Mouse (Mus musculus) hindbrain, embryonic 11.5 days (tissue): ENCODE measurements around the gene Fam193a. TPM values are rescaled to one million over a fixed set of nuclear protein-coding genes. Genes with fewer than 3 reads are reported as not detected.

Source experiments
- ATAC-seq: fragments of 200-750 bp; cut with Nextera tagmentation; 2 replicates; pipeline ENCODE4 v1.8.0; 2017; ENCODE audit warnings: mild to moderate bottlenecking, moderate TSS enrichment, moderate library complexity; ENCODE audit not compliant: low FRiP score
- DNase-seq: peaks from one replicate; pipeline ENCODE4 v3.0.0-alpha.2; 2015; ENCODE audit warnings: low spot score
- H3K27ac ChIP-seq: fragments of 300-500 bp; sonication (generic); 2 replicates; pipeline ENCODE4 v1.5.1; 2014; ENCODE audit warnings: mild to moderate bottlenecking, low read depth, low read length
- H3K27me3 ChIP-seq: fragments of 300-500 bp; sonication (generic); 2 replicates; pipeline ENCODE4 v1.6.1; 2014; ENCODE audit warnings: mild to moderate bottlenecking, low read length, moderate library complexity, mixed read lengths; ENCODE audit not compliant: control insufficient read depth, insufficient read depth
- H3K36me3 ChIP-seq: fragments of 300-500 bp; sonication (generic); 2 replicates; pipeline ENCODE4 v1.6.1; 2014; ENCODE audit warnings: mild to moderate bottlenecking, low read length, moderate library complexity, mixed read lengths; ENCODE audit not compliant: control insufficient read depth, insufficient read depth
- H3K4me1 ChIP-seq: fragments of 300-500 bp; sonication (generic); replicated peaks from 2 replicates; pipeline ENCODE4 v1.6.1; 2014; ENCODE audit warnings: low read length, mixed read lengths; ENCODE audit not compliant: control insufficient read depth, insufficient read depth
- H3K4me2 ChIP-seq: fragments of 300-500 bp; sonication (generic); replicated peaks from 2 replicates; pipeline ENCODE4 v1.6.1; 2014; ENCODE audit warnings: mild to moderate bottlenecking, low read depth, low read length
- H3K4me3 ChIP-seq: fragments of 300-500 bp; sonication (generic); 2 replicates; pipeline ENCODE4 v1.5.1; 2014; ENCODE audit warnings: low read depth, low read length
- H3K9ac ChIP-seq: fragments of 300-500 bp; sonication (generic); 2 replicates; pipeline ENCODE4 v1.6.1; 2014; ENCODE audit warnings: low read depth, low read length
- H3K9me3 ChIP-seq: fragments of 300-500 bp; sonication (generic); 2 replicates; pipeline ENCODE4 v1.6.1; 2016; ENCODE audit warnings: low read length; ENCODE audit not compliant: control insufficient read depth
- WGBS: fragments of 180-500 bp; shearing (Covaris S2); extraction: QIAGEN DNeasy Blood & Tissue Kit; methylation state at CpG from one replicate; pipeline ENCODE4 v1.1.7; 2014; 5-methylcytosine and 5-hydroxymethylcytosine counted together
- polyA plus RNA-seq: library from polyadenylated mRNA; unstranded; fragments of >200 nt; fragmentation: Nextera tagmentation; extraction: Ambion mirVana; gene quantifications from 2 replicates; pipeline ENCODE4 v1.2.1, GENCODE M21; 2014

The Fam193a gene
- polyA plus RNA-seq, 1 experiment from 2014 or later, result 21.5 TPM

- Histone ChIP-seq H3K9me3 (no peaks in the 10 kb centered on the region), H3K4me2 (no peak overlapping the region), H3K9ac (no peak overlapping the region), H3K4me3 (no peak overlapping the region), H3K27me3 (no peaks in the 10 kb centered on the region), H3K36me3 (peaks cover 5% of the 10 kb centered on the region; the same call in 1 of the 2 replicates), H3K4me1 (no peaks in the 10 kb centered on the region), H3K27ac (no peak overlapping the region)
- ATAC-seq (no peak), DNase-seq (no peak)
- WGBS, result 71% methylated on average over 1 of the region's 1 CpGs
These were observed 49.5 kb downstream of the Fam193a start for GRCm38 (mm10) chr5:34419188-34419587.

- no peak for DNase-seq
- Histone ChIP-seq H3K27me3 (no peaks in the 10 kb centered on the region), H3K36me3 (peaks cover 13% of the 10 kb centered on the region; the same call in 1 of the 2 replicates), H3K9ac (no peak overlapping the region), H3K27ac (no peak overlapping the region), H3K4me2 (no peak overlapping the region), H3K4me3 (no peak overlapping the region), H3K4me1 (no peaks in the 10 kb centered on the region), H3K9me3 (no peaks in the 10 kb centered on the region)
- ATAC-seq, result no peak
- 87% methylated on average over 3 of the region's 3 CpGs for WGBS
These were observed 61.0 kb downstream of the Fam193a start for GRCm38 (mm10) chr5:34430776-34431175.

GRCm38 (mm10) chr5:34433786-34434185 is 64.1 kb downstream of the Fam193a start:
- Histone ChIP-seq H3K36me3 (peaks cover 8% of the 10 kb centered on the region; the same call in 1 of the 2 replicates), H3K9me3 (no peaks in the 10 kb centered on the region), H3K4me2 (no peak overlapping the region), H3K4me1 (no peaks in the 10 kb centered on the region), H3K27me3 (no peaks in the 10 kb centered on the region), H3K4me3 (no peak overlapping the region), H3K27ac (no peak overlapping the region), H3K9ac (no peak overlapping the region)
- WGBS, result 86% methylated on average over 1 of the region's 1 CpGs
- ATAC-seq, result no peak
- no peak for DNase-seq

GRCm38 (mm10) chr5:34434241-34434640 is 64.5 kb downstream of the Fam193a start:
- H3K27me3 ChIP-seq, result no peaks in the 10 kb centered on the region
- no peaks in the 10 kb centered on the region for H3K9me3 ChIP-seq
- H3K27ac ChIP-seq, result no peak overlapping the region
- ATAC-seq (no peak), DNase-seq (no peak)
- H3K4me1 ChIP-seq, result no peaks in the 10 kb centered on the region
- no peak overlapping the region for H3K4me3 ChIP-seq
- WGBS, result 92% methylated on average over 3 of the region's 3 CpGs
- no peak overlapping the region for H3K9ac ChIP-seq
- 0 out of 2 replicates have a peak, but pooled peaks cover 5% of the 10 kb centered on the region for H3K36me3 ChIP-seq
- no peak overlapping the region for H3K4me2 ChIP-seq

- no peak overlapping the region for H3K9ac ChIP-seq
- DNase-seq (no peak), ATAC-seq (no peak)
- no peak overlapping the region for H3K4me2 ChIP-seq
- 0 out of 2 replicates have a peak, but pooled peaks cover 2% of the 10 kb centered on the region for H3K36me3 ChIP-seq
- WGBS, result 97% methylated on average over 4 of the region's 4 CpGs
- H3K9me3 ChIP-seq, result no peaks in the 10 kb centered on the region
- H3K4me3 ChIP-seq, result no peak overlapping the region
- no peak overlapping the region for H3K27ac ChIP-seq
- H3K4me1 ChIP-seq, result no peaks in the 10 kb centered on the region
- no peaks in the 10 kb centered on the region for H3K27me3 ChIP-seq
These were observed 68.3 kb downstream of the Fam193a start for GRCm38 (mm10) chr5:34438052-34438451.

GRCm38 (mm10) chr5:34438659-34439058 is 68.9 kb downstream of the Fam193a start:
- no peak overlapping the region for H3K27ac ChIP-seq
- no peak overlapping the region for H3K9ac ChIP-seq
- DNase-seq (no peak), ATAC-seq (no peak)
- WGBS, result 92% methylated on average over 1 of the region's 1 CpGs
- no peaks in the 10 kb centered on the region for H3K4me1 ChIP-seq
- H3K36me3 ChIP-seq, result 0 out of 2 replicates have a peak, but pooled peaks cover 2% of the 10 kb centered on the region
- no peaks in the 10 kb centered on the region for H3K9me3 ChIP-seq
- H3K27me3 ChIP-seq, result no peaks in the 10 kb centered on the region
- no peak overlapping the region for H3K4me2 ChIP-seq
- H3K4me3 ChIP-seq, result no peak overlapping the region

GRCm38 (mm10) chr5:34439768-34440167 is 70.0 kb downstream of the Fam193a start:
- peaks cover 6% of the 10 kb centered on the region for H3K36me3 ChIP-seq
- 91% methylated on average over 2 of the region's 2 CpGs for WGBS
- no peaks in the 10 kb centered on the region for H3K9me3 ChIP-seq
- DNase-seq, result no peak
- H3K4me1 ChIP-seq, result no peaks in the 10 kb centered on the region
- H3K9ac ChIP-seq, result no peak overlapping the region
- no peak for ATAC-seq
- H3K27ac ChIP-seq, result no peak overlapping the region
- no peak overlapping the region for H3K4me3 ChIP-seq
- no peaks in the 10 kb centered on the region for H3K27me3 ChIP-seq
- no peak overlapping the region for H3K4me2 ChIP-seq

- DNase-seq, result no peak
- Histone ChIP-seq H3K9ac (no peak overlapping the region), H3K36me3 (peaks cover 9% of the 10 kb centered on the region), H3K4me2 (no peak overlapping the region), H3K4me3 (no peak overlapping the region), H3K9me3 (no peaks in the 10 kb centered on the region), H3K27me3 (no peaks in the 10 kb centered on the region), H3K4me1 (no peaks in the 10 kb centered on the region), H3K27ac (no peak overlapping the region)
- WGBS, result 95% methylated on average over 2 of the region's 2 CpGs
- no peak for ATAC-seq
These were observed 72.1 kb downstream of the Fam193a start for GRCm38 (mm10) chr5:34441797-34442196.

GRCm38 (mm10) chr5:34446207-34446606 is 76.5 kb downstream of the Fam193a start:
- no peak for ATAC-seq
- 90% methylated on average over 9 of the region's 9 CpGs for WGBS
- Histone ChIP-seq H3K9ac (no peak overlapping the region), H3K4me1 (no peaks in the 10 kb centered on the region), H3K27ac (no peak overlapping the region), H3K4me3 (no peak overlapping the region), H3K36me3 (peaks cover 7% of the 10 kb centered on the region), H3K9me3 (no peaks in the 10 kb centered on the region), H3K4me2 (no peak overlapping the region), H3K27me3 (no peaks in the 10 kb centered on the region)
- no peak for DNase-seq
